Mouse (Mus musculus) testis, postnatal 10 days (tissue): ENCODE measurements around the gene Vmn2r33.
"Not testable (repeated sequence)": the region's sequence is repeated elsewhere in the genome, so short reads cannot be mapped to it uniquely, and the experiment has no call there.

Experiments
- DNase-seq: peaks from one replicate; pipeline ENCODE4 v3.0.0; 2021; ENCODE audit warnings: low spot score

Gene Vmn2r33

GRCm38 (mm10) chr7:7566686-7567085 lies at the start of gene Vmn2r33:
TSS of gene Vmn2r33 (minus strand) at chr7:7566786.
- DNase-seq, result not testable (repeated sequence)
